Mouse (Mus musculus) large intestine, adult 2 months (tissue): ENCODE measurements around the gene Slk. TPM values are rescaled to one million over a fixed set of nuclear protein-coding genes. Genes with fewer than 3 reads are reported as not detected.

Experiments
- DNase-seq: peaks from one replicate; pipeline ENCODE4 v3.0.0-alpha.2; 2012; ENCODE audit warnings: low read depth, low spot score
- WGBS: fragments of 180-500 bp; shearing (Covaris S2); methylation state at CpG from one replicate; pipeline ENCODE4 v1.1.7; 2018; 5-methylcytosine and 5-hydroxymethylcytosine counted together
- polyA plus RNA-seq: library from polyadenylated mRNA; depleted of rRNA; stranded (reverse); fragments of >200 nt; gene quantifications from 2 replicates; pipeline ENCODE4 v1.2.3, GENCODE M21; 2012; rRNA removed

Gene Slk
- polyA plus RNA-seq, 1 experiment, result 7.4 TPM

DNA sequence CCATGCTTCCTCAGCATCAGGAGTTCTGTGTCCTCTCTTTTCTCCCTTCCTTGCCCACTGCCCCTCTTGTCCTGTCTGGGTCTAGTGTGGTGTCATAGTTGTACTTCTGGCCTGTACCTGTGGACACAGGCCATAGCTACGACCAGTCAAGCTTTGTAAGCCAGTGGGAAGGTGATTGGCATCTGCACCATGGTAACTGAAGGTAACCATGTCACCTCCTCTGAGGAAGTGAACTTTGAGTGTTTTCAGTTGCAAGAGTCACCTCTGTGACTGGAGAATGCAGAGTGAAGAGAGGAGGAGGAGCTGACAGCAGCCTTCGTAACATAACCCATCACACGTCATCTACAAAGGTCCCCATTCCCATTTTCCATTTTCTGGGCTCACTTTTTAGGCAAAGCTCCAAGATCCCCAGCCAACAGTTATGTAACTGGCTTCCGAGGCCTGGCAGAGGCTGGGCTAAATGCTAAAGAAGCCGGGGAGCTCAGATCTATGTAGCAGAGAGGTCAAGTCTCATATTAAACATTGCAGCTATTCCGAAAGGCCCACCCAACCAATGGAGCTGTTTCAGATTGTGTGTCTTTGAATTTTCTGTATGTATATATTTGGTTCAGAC is 67.1 kb downstream of the Slk start:
- DNase-seq, result no peak
- 80% methylated on average over 6 of the region's 6 CpGs for WGBS

DNA sequence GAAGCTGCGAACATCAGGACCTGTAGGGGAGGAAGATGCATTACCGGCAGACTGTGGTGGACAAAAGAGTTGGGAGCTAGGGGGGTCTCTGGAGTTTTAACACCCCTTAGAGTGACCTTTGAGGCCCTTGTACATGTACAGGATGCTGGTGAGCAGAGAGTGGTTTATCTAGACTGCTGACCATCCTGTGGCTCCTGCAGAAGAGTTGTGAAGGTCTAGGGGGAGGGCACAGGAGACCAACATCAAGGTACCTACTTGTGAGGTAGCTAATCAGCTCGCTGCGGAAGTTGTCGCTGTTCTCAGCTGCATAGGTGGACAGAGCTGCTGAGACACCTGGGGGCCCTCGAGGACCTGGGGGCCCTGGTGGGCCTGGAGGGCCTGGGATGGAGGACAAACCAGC is 69.6 kb downstream of the Slk start:
- no peak for DNase-seq
- whole genome bisulfite sequencing, result 89% methylated on average over 6 of the region's 6 CpGs

DNA sequence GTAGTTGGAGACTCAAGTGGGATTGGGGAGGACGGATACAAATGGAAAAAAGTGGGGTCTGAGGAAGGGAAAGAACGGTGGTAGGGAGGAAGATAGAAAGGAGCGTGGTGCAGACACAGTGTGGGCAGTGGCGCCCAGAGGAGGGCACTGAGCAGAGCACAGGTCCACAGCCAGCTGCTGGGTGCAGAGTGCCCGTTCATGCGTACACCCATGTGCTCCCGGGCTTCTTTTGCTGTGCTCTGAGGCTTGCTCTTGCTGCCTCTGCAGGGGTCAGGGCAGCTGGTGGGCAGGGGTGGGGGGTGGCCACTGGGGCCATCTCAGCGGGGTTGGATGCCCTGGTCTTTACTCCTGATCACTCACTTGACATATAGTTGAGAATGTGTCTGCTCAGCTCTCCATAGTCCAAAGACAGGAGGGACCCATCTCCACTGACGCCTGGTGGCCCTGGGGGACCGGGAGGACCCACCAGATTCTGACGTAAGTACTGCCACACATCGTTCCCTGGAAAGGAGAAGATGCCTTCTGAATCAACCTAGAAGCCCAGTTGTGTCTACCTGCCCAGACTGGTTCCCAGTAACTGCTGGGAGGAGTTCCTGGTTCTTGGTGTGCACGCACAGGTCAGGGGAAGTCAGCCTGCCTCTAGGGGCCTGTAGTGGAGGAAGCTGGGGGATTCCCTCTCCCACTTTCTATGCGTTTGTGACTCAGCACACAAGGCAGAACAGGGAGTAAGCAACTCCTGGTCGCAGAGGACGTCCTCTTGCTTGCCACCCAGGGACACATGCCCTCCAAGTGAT is 71.1 kb downstream of the Slk start:
- 80% methylated on average over 16 of the region's 16 CpGs for WGBS

DNA sequence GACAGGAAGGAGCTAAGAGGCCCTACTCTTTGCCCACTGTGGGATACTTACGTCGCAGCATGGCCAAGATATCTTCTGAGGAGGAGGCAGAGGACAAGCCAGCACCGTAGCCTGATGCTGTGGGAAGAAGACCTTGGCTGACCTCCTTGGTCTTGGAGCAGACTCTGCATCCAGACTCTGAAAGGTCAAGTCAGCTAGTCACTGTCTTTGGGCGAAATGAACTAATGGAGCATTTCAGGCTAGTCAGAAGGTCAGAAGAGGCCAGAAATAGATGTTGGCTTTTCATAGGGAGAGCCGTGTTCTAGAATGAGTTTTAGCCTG is 71.6 kb downstream of the Slk start:
- WGBS, result 78% methylated on average over 5 of the region's 5 CpGs

More for the DNA sequence above, 71.1 kb downstream of the Slk start:
- no peak for DNase-seq

DNA sequence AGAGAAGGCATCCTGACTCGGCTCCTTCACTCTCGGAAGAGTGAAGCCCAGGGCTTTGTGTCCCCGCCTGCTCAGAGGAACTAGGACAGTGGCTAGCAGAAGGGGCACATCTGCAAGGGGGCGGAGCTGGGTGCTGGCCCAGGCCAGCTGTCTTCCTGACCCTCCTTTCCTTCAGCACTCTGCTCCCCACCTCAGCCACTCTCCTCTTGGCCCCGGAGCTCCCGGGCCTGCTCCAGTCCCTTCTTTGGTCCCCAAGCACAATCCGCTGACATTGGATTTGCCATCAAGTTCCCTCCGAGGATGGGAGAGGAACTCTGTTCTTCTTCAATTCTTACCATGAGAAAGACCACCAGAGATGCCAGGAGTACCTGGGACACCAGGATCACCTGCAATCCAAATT is 72.8 kb downstream of the Slk start:
- no peak for DNase-seq

More for the DNA sequence above, 71.6 kb downstream of the Slk start:
- DNase-seq, result no peak

DNA sequence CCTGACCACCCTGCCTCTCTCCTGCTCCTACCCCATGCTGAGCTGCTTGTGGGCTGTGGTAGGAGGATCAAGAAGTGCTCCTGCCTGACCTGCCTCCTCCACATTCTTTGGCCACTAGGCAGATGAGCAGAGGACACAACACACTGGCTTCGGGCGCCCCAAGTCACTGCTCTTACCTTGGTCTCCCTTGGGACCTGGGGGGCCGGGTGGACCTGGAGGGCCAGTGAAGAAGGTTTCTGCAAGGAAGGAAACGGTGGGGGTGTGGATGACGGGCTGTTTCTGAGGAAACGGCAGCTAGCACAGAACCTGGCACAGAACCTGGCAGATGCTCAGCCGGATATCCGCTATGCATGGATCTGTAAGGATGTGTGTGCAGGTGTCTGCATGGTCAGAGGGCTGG is 73.7 kb downstream of the Slk start:
- 78% methylated on average over 8 of the region's 8 CpGs for WGBS
- no peak for DNase-seq

More for the DNA sequence above, 72.8 kb downstream of the Slk start:
- 73% methylated on average over 8 of the region's 8 CpGs for WGBS

DNA sequence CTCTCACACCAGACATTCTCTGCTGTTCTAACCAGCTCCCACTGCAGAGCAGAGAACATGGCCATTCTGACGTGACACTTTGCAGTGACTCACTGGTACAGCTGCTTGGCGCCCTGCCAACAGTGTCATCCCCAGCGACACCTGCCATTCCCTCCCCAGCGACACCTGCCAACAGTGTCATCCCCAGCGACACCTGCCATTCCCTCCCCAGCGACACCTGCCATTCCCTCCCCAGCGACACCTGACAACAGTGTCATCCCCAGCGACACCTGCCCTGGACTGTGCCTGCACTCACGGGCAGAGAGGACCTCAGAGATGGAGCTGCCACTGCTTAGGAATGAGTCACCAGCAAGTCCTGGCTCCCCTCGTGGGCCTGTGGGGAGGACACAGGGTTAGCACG is 75.4 kb downstream of the Slk start:
- no peak for DNase-seq
- WGBS, result 30% methylated on average over 11 of the region's 11 CpGs

DNA sequence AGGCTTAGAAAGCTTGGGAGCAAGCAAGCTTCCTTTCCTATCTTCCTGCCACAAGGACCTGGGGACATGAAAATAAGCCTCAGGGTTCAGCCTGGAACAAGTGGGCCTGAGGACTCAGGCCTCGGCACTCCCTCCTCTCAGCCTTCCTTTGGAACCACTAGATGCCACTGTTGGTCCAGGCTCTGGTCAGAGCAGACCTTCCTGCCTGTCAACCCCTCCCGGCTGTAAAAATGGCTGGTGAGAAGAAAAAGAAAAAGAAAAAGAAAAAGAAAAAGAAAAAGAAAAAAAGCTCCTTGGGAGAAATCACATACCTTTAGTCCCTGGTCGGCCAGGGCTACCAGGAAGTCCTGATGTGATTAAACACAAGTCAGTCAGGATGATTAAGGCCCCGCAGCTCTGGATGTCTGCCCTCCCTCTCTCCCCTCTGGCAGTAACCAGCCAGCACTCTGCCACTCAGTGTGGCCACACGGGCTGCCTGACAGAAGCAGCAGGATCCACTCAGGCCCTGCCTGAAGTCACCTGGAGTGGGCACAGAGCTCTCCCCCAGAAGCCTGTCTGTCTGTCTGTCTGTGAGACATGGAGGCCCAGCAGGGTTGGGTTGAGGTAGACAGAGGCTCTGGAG is 79.5 kb downstream of the Slk start:
- DNase-seq, result peak; percentile 27
- WGBS, result 10% methylated on average over 5 of the region's 5 CpGs

DNA sequence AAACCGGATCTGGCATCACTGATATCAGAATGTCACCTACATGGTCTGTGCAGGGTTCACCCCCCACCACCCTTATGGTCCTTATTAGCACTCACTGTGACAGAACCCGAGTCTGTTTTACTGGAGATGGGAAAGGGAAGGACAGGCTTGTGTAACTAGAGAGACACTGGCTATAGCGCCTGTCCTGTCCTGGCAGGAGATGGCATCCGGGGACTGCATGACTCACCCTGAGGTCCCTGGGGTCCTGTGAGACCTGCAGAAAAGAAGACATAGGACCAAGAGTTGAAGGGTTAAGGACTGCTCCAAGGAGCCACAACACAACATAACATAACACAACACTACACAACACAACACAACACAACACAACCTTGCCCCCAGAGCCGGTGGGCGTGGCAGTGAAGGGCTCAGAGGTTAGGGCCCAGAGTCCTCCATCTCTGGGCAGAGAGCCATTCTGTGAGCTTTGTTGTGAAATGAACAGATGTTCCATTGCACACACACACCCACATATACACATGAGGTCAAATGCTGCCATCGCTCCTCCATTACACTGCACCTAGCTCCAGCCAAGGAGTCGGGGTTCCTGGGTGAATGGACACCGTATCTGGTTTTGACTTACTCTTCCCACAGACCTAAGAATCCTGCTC is 80.4 kb downstream of the Slk start:
- 74% methylated on average over 9 of the region's 9 CpGs for WGBS
- DNase-seq, result no peak

DNA sequence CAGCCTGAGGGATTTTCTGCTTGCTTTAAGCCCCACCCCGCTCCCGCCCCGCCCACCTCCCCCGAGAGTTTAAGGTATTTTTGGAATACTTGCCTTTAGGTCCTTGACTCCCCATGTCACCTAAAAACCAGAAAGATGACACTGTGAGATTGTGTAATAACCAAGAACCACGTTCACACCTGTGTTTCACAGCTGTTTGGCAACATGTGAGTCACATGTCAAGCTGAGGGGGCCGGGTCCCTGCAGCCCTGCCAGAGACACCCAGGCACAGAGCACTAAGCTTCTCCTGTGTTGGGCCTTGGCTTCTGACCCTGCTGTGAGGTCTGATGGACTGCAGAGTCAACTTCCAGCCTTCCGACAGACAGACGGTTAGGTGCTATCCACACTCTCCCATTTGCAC is 88.1 kb downstream of the Slk start:
- DNase-seq, result no peak
- WGBS, result 41% methylated on average over 8 of the region's 8 CpGs

DNA sequence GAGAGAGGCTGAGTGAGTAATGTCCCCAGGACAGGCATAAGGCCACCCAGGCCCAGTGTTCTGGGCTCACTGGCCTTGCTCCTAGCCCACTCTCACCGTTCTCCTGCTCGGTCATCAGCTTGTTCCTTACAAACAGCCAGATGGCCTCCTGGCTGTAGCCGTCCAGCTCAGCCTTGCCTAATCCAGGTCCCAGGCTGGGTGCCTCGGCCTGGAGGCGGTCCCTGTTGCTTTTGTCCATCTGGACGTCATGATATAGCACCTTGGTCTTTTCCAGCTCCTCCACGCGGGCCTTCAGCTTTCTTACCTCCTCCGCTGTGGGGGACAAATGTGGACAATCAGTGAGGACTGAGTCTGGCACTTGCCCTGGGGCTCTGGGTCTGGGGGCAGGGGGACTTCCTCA is 88.9 kb downstream of the Slk start:
- WGBS, result 67% methylated on average over 9 of the region's 9 CpGs
- DNase-seq, result no peak

DNA sequence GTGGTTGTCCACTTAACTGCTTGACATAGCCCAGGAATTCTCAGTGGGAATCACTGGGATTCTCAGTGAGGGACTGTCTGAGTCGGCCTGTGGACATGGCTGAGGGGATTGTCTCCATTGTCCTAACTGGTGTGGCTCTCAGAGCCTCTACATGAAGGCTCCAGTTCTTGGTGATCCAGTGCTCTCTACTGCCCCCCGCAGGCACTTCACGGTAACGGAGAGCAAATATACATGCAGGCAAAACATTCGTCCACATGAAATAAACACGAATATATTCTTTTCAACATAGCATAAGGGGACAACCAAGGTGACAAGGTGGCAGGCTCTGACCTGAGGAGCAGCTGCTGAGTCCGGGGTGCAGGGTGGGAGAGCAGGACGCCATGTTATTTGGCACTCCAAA is 94.9 kb downstream of the Slk start:
- no peak for DNase-seq
- WGBS, result 40% methylated on average over 8 of the region's 8 CpGs

DNA sequence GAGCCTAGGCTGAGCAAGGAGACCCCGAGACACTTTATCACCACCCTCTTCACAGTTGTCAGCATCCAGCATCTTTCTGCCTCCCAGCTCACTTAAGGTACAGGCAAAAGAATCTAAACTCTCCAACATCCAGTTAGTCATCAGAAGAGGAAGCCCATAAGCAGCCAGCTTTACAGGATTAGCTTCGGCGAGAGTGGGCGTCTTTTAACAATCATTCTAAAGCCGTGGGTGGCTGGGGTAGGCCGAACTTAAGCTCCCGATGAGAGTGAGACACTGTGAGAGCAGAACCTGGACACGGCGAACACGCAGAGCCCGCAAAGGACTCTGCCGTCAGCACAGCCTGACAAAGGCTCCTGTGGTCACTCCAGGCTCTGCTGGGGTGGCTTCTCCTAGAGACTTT is 99.2 kb downstream of the Slk start:
- WGBS, result 74% methylated on average over 12 of the region's 12 CpGs
- no peak for DNase-seq

DNA sequence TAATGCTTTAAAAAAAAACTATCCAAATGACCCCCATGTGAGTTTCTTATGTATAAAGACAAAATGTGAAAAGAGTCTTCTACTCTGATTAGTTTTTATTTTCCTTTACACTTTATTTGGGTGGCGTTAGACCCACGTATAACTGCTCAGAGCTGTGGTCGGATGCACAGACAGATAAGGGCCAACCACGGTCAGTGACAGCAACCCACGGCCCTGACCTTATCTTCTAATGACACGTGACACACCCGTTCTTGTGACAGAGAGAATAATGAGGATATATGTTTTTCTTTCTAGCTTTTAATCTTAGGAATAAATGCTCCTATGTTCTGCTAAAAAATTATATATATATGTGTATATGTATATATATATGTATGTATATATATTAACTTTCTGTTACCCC is 110.1 kb downstream of the Slk start:
- DNase-seq, result no peak
- 80% methylated on average over 7 of the region's 7 CpGs for WGBS

DNA sequence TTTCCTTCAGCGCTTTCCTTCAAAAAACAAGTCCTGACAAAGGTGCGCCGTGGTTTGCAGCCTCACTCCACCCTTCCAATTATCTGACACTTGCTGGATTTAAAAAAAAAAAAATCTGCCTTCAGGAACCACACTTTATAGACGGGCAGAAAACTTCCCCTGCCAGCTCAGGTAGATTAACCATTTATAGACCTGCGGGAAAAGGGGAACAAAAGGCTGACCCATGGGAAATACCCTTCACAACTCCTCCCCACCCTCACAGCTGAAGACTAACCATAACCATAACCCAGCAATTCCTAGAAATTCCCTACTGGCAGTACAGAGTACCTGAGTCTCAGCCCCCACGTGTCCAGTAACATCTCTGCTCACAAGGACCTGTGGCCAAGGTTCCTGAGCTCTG is 112.5 kb downstream of the Slk start, which contains the start of gene Col17a1:
TSS of gene Col17a1 (minus strand) at position 101 of the 400 bp plus-strand sequence.
- WGBS, result 35% methylated on average over 6 of the region's 6 CpGs
- no peak for DNase-seq

Other genes starting within 250 kb of the Slk start
- 5.5 and 7.6 TPM in 2 replicates for gene Sh3pxd2a, start 115.3 kb upstream of the Slk start, polyA plus RNA-seq
- gene Stn1, start 42.2 kb upstream of the Slk start, polyA plus RNA-seq, result 12.0 and 13.0 TPM in 2 replicates
- gene Col17a1, start 112.4 kb downstream of the Slk start, polyA plus RNA-seq, result 0.09 and 0.23 TPM in 2 replicates
- gene Sfr1, start 152.0 kb downstream of the Slk start, polyA plus RNA-seq, result 28.7 and 34.7 TPM in 2 replicates